Mouse (Mus musculus) embryonic stem cell, embryonic (primary cell): ENCODE data around the gene Ctxn1.

ENCODE experiments used
- CTCF ChIA-PET, 4 experiments: fragments of 300-600 bp in 2 of 4; fragments of 350-600 bp in 2 of 4; sonication (Branson Sonifier 250); formaldehyde crosslinking; loops; one replicate each; lab custom pipeline; 2022; ENCODE audit warnings: inconsistent platforms in 2 of 4; lab: Charles Lee
- POLR2A ChIA-PET, 4 experiments: fragments of 300-600 bp in 2 of 4; fragments of 350-600 bp in 2 of 4; sonication (Branson Sonifier 250); formaldehyde crosslinking; loops; one replicate each; lab custom pipeline; 2022; ENCODE audit warnings: antibody characterized with exemption in 4 of 4, inconsistent platforms in 1 of 4; lab: Charles Lee

The Ctxn1 gene

DNA sequence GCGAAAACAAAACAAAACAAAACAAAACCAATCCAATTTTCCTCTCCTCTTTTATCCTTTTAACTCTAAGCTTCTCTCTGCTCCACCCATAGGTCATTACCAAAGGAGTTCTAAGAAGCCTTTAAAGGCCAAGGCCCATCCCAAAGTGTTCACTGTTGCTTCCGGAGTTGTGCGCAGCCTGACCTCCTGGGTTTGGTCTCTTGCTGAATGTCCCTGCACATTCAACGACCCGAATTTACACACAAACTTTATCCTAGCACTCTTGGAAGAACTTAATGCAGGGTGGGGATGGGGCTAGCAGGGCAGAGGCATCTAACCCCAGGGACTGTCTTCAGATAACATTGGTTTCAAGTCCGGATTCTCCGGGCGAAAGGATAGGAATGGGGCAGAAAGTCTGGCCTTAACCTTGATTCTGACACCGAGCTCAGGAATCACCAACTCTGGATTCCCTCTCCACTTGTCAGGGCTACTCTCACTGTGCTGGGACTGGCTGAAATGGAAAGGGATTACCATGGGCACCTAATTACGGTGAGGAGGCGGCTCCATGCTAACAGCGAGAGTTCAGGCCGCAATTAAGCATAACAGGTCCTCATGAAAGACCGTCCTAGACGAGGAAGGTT is 21.1 kb downstream of the Ctxn1 start:
- POLR2A ChIA-PET: interaction anchor here (0.7 to 6.5 kb wide), 44 partner anchors 10 to 658 kb away, joined by 3 to 61 read pairs (median 6); partner anchors contain the start of genes Lrrc8e (in 3 of the 4), Prr36 (in 3 of the 4), Snapc2 (in 3 of the 4) and Tgfbr3l (in 2 of the 4)

DNA sequence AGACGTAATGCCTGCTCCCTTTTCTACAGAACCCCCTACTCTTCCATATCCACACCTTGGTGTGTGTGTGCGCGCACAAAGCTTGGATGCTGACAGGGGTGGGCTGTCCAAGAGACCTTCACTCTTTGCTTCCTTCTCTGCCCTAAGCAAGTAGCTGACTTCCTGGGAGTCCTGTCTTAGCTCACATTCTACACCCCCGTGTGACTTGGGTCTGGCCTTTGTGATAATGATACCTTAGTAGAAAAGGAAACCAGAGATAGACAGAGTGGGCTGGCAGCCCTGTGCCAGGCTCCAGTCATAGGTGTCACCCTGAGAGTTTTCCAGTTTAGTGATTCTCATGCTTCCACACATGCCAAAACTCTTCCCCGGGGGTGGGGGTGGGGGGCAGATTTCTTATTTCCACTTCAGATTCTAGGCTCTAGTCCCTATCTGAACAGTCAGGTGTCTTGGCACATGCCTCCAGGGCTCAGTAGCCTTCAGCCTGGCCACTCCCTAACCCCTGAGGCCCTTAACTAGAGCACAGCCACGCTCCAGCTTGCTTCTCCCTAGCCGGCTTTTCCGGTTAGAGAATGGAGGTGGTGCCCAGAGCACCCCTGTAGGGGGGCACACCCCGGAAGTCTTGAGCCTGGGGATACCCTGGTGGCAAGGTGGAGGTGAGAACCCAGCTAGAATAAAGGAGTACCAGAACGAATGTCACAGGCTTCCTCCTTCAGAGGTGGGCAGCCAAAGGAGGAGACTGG is 28.3 kb downstream of the Ctxn1 start:
- CTCF ChIA-PET: interaction anchor here in 2 of 4 experiments (0.9 to 1.4 kb wide), 4 partner anchors 24 to 38 kb away, joined by 4 to 7 read pairs (median 4); no protein-coding TSS in a partner anchor
- POLR2A ChIA-PET: interaction anchor here in 2 of 4 experiments (0.8 to 4.0 kb wide), 10 partner anchors 10 to 383 kb away, joined by 3 to 11 read pairs (median 3); partner anchors contain the start of gene Prr36 (in 1 of the 2)

More for the DNA sequence above, 21.1 kb downstream of the Ctxn1 start:
- CTCF ChIA-PET: interaction anchor here (0.5 to 2.4 kb wide), 22 partner anchors 11 to 641 kb away, joined by 3 to 13 read pairs (median 4); partner anchors contain the start of genes Ctxn1 (in 3 of the 4), Snapc2 (in 2 of the 4) and Prr36 (in 1 of the 4)

DNA sequence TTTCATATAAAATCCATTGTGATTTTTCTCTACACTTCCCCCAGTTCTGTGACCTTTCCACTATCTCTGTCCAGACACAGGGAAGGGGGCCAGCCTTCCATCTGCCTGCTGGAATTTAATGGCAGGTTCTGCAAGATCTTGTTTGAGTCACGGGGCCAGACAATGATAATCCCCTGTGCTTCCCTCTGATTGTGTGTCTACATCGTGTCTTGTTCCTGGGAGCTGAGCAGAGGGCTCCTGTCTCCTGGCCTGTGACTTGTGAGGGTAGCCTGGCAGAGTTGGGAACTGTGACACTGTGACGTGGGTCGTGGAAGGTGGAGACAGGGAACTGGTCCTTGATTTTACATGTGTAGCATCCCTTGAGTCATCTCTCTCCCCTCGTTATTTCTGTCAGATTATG is 29.3 kb downstream of the Ctxn1 start:
- POLR2A ChIA-PET: interaction anchor here in 2 of 4 experiments (0.7 to 4.9 kb wide), 7 partner anchors 8 to 384 kb away, joined by 3 to 47 read pairs (median 3); partner anchors contain the start of genes Gm49320 (in 1 of the 2) and Map2k7 (in 1 of the 2)
- CTCF ChIA-PET: interaction anchor here in 1 of 4 experiments (1.1 kb wide), 1 partner anchor 23 kb away, joined by 4 read pairs; no protein-coding TSS in a partner anchor

DNA sequence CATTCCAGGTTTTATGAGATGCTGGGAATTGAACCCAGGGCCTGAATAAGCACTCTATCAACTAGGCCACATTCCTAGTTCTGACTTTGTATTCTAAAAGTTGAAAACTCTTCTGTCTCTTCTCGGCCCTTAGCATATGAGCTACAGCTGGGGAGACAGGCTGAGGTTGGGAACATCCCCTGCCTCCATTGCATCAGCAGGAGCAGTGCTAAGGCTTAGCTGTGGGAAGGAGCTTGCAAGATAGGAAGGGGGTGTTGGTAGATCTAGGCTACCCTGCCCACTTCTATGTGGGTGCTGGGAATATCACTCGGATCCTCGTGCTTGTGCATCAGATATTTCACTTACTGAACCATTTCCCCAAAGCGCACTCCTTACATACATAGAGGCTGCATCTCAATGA is 31.2 kb downstream of the Ctxn1 start:
- ChIA-PET CTCF (interaction anchor here in 3 of 4 experiments (0.7 to 2.2 kb wide), 6 partner anchors 11 to 35 kb away, joined by 3 to 6 read pairs (median 4); partner anchors contain the start of gene Prr36 (in 1 of the 3)), POLR2A (interaction anchor here (0.8 to 4.9 kb wide), 16 partner anchors 9 to 120 kb away, joined by 3 to 47 read pairs (median 4); partner anchors contain the start of genes Gm49320 (in 3 of the 4), Map2k7 (in 3 of the 4) and Prr36 (in 2 of the 4))

DNA sequence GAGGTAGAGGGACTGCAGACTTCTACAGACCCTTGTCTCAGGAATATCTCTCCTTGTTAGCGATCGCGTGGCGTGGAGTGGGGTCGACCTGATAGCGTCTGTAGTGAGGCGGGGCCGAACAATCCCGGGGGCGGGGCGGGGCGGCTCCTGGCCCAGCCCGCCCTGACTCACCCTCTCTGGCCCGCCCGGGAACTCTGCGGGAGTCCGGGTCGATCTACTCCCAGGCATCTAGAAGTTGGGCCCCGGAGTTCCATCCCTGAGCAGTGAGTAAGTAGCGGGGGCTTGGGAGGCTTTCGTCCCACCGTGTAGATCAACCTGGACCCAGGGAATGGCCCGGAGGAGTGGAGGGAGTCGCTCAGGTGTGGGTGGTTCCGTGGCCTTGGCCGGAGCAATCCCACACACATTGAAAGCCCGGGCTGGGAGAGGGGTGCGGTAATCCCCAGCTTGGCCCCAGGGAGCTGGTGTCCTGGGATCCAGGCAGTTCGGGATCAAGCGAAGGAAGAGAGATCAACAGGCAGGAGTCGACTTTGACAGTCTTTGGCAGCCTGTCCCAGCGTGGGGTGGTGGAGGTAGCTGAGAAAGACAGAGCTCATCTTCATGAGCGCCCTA is 32.2 kb downstream of the Ctxn1 start, which contains the start of gene Lrrc8e:
Gene Lrrc8e, plus strand, starts transcription at position 89 of the 609 bp plus-strand sequence.
- CTCF ChIA-PET: interaction anchor here in 2 of 4 experiments (0.7 to 2.2 kb wide), 6 partner anchors 9 to 34 kb away, joined by 3 to 6 read pairs (median 4); partner anchors contain the start of genes Map2k7 (in 1 of the 2) and Prr36 (in 1 of the 2)
- POLR2A ChIA-PET: interaction anchor here (0.5 to 4.9 kb wide), 19 partner anchors 10 to 649 kb away, joined by 3 to 47 read pairs (median 4); partner anchors contain the start of genes Gm49320 (in 3 of the 4), Map2k7 (in 3 of the 4) and Prr36 (in 2 of the 4)

DNA sequence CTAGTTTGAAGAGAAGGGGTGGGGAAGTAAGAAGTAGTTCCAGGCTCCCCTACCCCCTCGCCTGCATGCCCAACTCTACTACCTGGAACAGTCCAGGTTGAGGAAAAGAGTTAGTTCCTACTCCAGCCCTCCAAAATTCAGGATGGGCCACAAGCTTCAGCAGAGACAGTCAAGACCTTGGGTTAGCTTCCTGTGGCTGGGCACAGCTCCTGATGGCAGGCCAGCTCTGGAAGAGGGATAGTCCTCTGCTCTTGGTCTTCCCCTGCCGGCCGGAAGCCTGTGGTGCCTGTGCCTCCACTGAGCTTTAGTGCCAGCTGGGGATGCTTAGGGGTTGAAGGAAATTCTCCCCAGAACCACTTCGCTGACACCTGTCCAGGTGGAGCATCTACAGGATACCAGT is 32.8 kb downstream of the Ctxn1 start:
- CTCF ChIA-PET: interaction anchor here in 1 of 4 experiments (1.6 to 2.2 kb wide), 2 partner anchors 9 to 24 kb away, joined by 4 to 6 read pairs; partner anchors contain the start of gene Prr36

DNA sequence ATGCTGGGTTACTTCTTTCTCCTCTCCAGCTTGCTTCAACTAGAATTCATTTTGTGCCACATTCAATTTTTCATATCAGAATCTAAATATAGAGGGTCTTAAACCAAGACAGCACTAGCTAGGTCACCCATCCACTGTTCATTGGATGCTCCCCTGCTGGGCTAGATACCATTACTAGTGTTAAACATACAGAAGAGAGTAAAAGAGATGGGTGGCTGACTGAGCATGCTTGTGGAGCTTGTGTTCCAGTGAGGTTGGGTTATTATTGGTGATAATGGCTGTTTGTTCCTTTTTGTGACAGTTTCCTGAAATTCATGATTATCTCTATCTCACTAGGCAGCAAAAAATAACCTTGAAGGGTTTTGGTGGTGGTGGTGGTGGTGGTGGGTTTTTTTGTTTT is 37.0 kb downstream of the Ctxn1 start:
- ChIA-PET CTCF (interaction anchor here in 1 of 4 experiments (1.7 kb wide), 1 partner anchor 29 kb away, joined by 6 read pairs; no protein-coding TSS in a partner anchor), POLR2A (interaction anchor here in 1 of 4 experiments (1.0 to 2.5 kb wide), 2 partner anchors 9 to 13 kb away, joined by 5 to 11 read pairs; no protein-coding TSS in a partner anchor)

More for the DNA sequence above, 32.8 kb downstream of the Ctxn1 start:
- POLR2A ChIA-PET: interaction anchor here (0.9 to 4.9 kb wide), 7 partner anchors 9 to 21 kb away, joined by 3 to 47 read pairs (median 5); partner anchors contain the start of genes Gm49320 (in 3 of the 4), Map2k7 (in 3 of the 4) and Prr36 (in 1 of the 4)

DNA sequence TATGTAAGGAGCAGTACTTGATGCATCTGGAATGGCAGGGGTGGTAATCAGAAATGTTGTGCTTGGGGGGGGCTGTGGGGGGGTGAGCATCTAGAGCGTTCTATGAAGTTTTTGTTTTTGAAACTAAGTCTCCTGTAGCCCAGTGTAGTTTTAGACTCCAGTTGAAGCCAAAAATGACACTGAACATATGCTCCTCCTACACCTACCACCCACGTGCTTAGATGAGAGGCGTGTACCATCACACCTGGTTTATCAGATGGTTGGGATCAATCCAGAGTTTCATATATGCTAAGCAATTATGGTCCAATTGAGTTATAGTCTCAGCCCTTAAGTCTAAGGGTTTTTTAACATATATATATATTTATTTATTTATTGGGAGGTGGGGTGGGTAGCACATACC is 39.5 kb downstream of the Ctxn1 start:
- CTCF ChIA-PET: interaction anchor here in 1 of 4 experiments (1.7 kb wide), 1 partner anchor 19 kb away, joined by 3 read pairs; the partner anchor contains the start of genes Gm49320 and Map2k7
- POLR2A ChIA-PET: interaction anchor here in 1 of 4 experiments (1.3 kb wide), 1 partner anchor 18 kb away, joined by 7 read pairs; the partner anchor contains the start of genes Gm49320 and Map2k7

DNA sequence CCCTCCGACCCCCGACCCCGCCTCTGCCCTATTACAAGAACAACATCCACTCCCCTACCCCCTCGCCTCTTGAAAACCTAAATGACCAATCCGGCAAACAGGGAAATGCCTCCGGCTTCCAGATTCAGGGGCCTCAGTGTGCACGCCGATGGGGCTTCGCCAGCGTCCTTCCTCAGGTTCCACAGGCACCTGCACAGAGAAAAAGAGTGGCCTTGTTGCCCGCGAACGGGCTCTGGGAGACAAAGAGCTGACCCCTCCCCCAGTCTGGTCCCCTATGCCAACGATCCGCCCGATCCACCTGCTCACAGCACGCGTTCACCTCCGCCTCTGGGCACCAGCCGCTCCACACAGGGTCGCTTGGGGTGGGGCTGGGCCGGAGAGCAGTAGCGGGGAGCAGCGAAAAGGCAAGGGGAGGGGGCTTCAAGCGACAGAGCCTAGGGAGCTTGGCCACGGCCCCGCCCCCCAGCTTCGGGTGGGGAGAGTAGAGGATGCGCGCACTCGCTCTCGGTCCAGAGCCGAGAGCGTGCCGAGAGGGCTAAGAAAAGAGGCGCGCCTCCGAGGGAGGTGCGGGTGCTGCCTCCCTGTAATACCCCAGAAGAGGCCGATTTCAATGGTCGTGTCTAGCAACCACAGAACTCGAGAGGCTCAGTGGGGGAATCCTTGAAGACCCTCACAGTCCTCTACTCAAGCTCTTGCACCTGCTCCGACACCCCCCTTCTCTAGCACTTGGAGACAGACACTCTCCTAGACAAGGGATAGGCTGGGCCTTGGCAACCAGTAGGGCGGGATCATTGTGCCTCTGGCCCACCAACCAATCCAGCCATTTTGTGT is 42.1 kb downstream of the Ctxn1 start, which contains the start of gene Prr36:
Gene Prr36, minus strand, starts transcription at position 669 of the 831 bp plus-strand sequence.
- ChIA-PET CTCF (interaction anchor here (0.5 to 1.7 kb wide), 14 partner anchors 10 to 571 kb away, joined by 3 to 7 read pairs (median 3); partner anchors contain the start of genes Gm49320 (in 1 of the 4), Lrrc8e (in 1 of the 4) and Map2k7 (in 1 of the 4)), POLR2A (interaction anchor here (0.6 to 5.6 kb wide), 27 partner anchors 10 to 576 kb away, joined by 3 to 51 read pairs (median 4); partner anchors contain the start of genes Gm49320 (in 3 of the 4), Map2k7 (in 3 of the 4), Zfp958 (in 2 of the 4) and Evi5l (in 1 of the 4))

DNA sequence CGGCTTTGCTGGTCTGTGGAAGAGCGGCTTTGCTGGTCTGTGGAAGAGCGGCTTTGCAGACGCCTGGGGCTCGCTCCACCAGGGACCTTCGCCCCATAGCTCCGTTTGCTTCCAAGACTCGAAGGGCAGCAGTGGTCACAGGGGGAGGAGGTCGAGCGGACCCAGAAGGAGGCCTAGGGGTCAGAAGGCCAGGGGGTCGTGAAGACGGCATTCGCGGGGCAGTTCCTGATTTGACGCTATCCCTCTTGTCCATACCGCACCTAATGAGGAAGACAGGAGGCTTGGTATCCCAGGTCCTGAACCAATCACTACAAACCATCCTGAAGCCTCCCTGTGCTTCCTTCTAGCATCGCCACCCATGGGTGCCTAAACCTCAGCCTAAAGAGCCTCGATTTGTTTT is 42.8 kb downstream of the Ctxn1 start:
- ChIA-PET CTCF (interaction anchor here in 1 of 4 experiments (1.1 kb wide), 1 partner anchor 47 kb away, joined by 3 read pairs; no protein-coding TSS in a partner anchor), POLR2A (interaction anchor here in 3 of 4 experiments (0.8 to 5.6 kb wide), 14 partner anchors 10 to 397 kb away, joined by 3 to 51 read pairs (median 5); partner anchors contain the start of genes Map2k7 (in 2 of the 3), Zfp958 (in 2 of the 3), Gm49320 (in 1 of the 3) and Timm44 (in 1 of the 3))

DNA sequence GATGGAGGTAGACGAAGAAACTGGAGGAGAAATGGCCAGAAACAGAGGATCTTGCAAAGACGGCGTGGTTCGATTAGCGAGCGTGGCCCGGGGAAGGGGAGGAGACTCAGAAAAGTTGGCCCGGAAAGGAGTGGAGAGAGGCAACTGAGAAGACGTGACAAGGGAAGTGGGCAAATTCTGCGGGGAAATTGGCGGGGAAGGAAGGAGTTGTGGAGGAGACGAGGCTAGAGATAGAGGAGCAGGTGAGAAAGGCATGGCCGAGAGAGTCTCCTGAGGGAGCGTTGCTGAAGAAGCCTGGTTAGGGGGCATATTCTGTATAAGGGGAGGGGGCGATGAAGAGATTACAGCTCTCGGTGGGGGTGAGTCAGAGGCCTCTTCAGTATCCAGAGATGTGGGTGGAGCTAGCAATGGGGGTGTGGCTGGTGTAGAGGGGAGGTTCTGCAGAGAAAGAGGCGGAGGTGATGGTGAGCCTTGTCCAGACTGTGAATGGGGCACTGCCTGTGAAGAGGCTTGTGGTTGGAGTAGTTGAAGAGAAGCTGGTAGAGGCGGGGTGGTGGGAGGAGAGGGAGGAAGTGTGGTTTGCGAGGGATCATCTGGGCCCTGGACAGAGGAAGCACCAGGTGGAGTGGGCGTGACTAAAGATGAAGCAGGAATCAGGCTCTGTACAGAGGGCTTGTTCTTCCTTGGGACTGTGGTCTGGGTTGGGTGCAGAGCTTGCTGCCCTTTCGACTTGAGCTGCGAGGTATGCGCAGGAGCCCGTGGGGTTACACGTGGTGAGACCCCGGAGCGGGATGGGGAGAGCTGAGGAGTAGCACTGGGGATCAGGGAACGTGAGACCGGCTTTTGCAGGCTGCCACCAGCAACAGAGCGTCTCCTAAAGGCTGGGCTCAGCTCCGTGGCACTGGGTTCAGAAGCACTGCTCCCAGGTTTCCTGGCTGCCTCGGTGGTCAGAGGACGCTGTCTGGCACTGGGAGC is 44.8 kb downstream of the Ctxn1 start:
- ChIA-PET CTCF (interaction anchor here in 3 of 4 experiments (0.9 to 1.6 kb wide), 9 partner anchors 8 to 538 kb away, joined by 3 to 5 read pairs (median 4); partner anchors contain the start of genes Gm49320 (in 1 of the 3), Map2k7 (in 1 of the 3) and Trappc5 (in 1 of the 3)), POLR2A (interaction anchor here in 3 of 4 experiments (0.6 to 5.6 kb wide), 18 partner anchors 8 to 76 kb away, joined by 3 to 51 read pairs (median 4); partner anchors contain the start of genes Map2k7 (in 2 of the 3), Gm49320 (in 1 of the 3), Lrrc8e (in 1 of the 3) and Snapc2 (in 1 of the 3))

DNA sequence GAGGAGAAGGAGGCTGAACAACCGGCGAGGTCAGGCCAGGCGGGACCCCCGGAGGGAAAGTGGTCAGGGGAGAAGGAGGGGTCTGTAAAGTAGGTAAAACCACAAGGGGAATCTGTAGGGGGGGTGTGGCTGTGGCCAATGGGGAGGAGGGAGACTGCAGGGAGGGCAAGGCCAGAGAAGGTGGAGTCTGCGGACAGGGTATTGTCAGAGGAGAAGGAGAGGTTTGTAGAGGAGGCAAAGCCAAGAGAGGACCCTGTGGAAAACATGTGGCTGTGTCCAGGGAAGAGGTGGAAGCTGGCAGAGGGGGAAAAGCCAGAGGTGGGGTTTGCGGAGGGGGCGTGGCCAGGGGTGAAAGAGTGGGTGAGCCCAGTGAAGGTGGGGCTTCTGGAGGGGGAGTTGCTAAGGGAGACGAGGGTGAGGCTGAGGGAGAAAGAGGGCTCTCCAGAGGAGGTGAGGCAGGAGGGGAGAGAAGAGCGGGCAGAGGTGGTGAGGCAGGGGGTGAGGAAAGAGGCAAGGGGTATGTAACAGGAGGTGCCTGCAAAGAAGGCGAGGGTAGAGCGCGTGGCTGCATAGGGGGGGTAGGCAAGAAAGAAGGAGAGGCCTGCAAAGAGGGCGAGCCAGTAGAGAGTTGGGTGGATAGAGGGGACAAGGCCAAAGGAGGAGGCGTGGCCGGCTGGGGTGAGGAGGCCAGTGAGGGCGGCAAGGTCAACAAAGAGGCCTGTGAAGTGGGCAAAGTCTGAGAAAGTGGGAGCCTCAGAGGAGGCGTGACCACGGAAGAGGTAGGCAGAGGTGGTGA is 45.7 kb downstream of the Ctxn1 start:
- ChIA-PET POLR2A (interaction anchor here in 3 of 4 experiments (0.7 to 5.6 kb wide), 19 partner anchors 7 to 614 kb away, joined by 3 to 51 read pairs (median 4); partner anchors contain the start of genes Gm49320 (in 2 of the 3), Map2k7 (in 2 of the 3), Evi5l (in 1 of the 3) and Lrrc8e (in 1 of the 3)), CTCF (interaction anchor here in 3 of 4 experiments (0.6 to 1.6 kb wide), 9 partner anchors 8 to 737 kb away, joined by 3 to 6 read pairs (median 4); partner anchors contain the start of genes Gm49320 (in 1 of the 3) and Map2k7 (in 1 of the 3))

DNA sequence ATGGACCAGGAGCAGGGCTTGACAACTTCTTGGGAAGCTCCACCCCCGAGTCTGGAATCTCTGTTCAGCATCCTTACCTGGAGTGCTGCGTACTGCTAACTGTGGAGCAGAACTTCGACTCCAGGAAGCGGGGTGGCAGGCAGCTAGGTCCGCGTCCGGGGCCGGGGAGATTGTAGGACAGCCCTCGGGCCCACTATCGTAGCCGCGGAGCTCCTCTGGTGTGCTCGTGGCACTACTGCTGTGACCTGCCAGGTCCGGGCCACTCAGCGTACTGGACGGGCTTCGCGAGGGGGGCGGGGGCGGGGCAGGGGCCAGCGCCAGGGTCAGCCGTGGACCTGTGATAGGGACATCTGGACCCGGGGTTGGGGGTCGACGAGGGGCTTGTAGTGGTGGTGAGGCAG is 46.3 kb downstream of the Ctxn1 start:
- ChIA-PET POLR2A (interaction anchor here in 3 of 4 experiments (0.7 to 1.5 kb wide), 9 partner anchors 11 to 614 kb away, joined by 3 to 5 read pairs (median 3); partner anchors contain the start of genes Gm49320 (in 2 of the 3), Map2k7 (in 2 of the 3) and Evi5l (in 1 of the 3)), CTCF (interaction anchor here in 3 of 4 experiments (0.6 to 1.6 kb wide), 6 partner anchors 19 to 737 kb away, joined by 3 to 6 read pairs (median 4); no protein-coding TSS in a partner anchor)
